Mouse (Mus musculus): Measurements from ENCODE around the gene Tacc2.

Tacc2 gene

DNA sequence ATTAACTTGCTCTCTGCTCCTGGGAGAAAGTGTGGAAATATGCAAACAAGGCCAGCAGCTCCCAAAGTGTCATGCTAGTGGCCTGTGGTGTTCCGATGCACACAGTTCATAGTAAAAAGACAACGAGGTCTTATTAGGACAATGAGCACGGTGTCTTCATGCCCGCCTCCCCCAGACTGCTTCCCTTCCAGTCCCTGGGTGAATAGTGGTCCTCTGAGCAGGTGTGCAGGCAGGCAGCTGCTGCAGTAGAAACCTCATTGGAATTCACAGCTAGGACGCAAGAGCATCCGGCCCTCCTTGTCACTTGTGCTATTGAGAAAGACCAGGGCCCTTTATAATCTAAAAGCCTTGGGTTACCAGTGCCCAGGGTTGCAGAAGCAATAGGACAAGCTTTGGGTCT is 136.1 kb downstream of the Tacc2 start:
- in situ Hi-C loops (cut with MboI, MseI) = loop anchor here (10.0 kb wide), 1 partner anchor 1189 kb away; no protein-coding TSS in a partner anchor

DNA sequence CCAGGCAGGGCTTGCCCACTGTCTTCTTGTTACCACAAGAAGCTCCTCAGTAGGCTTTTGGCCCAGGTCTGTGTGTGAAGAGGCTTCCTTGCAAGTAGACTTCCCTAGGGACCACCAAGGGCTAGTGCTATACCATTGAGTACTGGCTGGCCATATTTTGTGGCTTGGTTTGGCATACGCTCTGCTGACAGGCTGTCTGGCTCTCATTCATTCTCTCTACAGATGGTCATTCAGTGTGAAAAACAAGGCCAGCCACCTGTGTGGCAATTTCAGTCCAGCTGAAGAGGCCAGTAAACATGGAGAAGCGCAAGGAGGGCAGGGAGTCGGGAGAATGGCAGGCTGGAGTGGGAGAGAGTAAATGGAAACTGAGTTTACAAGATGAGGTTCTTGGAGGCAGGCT is 138.2 kb downstream of the Tacc2 start:
- in situ Hi-C loops (cut with MboI, MseI) = loop anchor here (10.0 kb wide), 1 partner anchor 1191 kb away; no protein-coding TSS in a partner anchor

DNA sequence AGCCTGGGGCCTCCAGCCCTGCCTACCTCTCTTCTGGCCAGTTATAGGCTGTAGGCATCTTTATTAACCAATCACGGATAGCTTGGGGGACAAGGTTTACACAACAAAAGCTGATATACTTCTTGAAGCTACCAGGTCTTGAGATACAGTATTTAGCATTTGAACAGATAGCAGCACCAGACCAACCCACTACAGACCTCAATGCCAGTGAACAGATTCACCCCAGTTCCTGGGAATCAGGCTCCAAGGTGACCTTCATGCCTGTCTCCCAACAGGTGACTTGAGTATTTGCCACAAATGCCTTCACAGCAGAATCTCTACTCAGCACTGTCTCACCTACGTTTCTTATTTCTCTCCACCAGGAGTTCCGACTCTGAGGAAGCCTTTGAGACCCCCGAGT is 139.1 kb downstream of the Tacc2 start:
- in situ Hi-C loops (cut with MboI, MseI) = loop anchor here (10.0 kb wide), 1 partner anchor 1192 kb away; no protein-coding TSS in a partner anchor

DNA sequence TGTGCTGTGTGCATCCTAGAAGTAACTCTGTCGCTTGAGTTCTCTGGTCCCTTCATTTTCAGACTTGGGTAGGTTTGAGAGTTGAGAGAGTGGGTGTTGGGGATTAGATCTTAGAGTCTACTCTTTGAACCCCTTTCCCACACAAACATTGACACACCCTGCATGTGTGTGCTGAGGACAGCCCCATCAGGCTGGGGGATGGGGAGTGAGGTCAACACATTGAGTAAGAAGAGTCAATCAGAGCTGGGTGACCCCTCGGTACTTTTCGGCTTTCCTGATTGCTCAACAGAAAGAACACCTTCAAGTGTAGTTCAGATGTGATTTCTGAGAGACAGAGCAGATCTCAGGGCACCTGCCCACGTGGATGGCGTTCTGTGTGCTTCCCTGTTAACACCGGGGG is 139.8 kb downstream of the Tacc2 start:
- in situ Hi-C loops (cut with MboI, MseI) = loop anchor here (10.0 kb wide), 1 partner anchor 1192 kb away; no protein-coding TSS in a partner anchor

DNA sequence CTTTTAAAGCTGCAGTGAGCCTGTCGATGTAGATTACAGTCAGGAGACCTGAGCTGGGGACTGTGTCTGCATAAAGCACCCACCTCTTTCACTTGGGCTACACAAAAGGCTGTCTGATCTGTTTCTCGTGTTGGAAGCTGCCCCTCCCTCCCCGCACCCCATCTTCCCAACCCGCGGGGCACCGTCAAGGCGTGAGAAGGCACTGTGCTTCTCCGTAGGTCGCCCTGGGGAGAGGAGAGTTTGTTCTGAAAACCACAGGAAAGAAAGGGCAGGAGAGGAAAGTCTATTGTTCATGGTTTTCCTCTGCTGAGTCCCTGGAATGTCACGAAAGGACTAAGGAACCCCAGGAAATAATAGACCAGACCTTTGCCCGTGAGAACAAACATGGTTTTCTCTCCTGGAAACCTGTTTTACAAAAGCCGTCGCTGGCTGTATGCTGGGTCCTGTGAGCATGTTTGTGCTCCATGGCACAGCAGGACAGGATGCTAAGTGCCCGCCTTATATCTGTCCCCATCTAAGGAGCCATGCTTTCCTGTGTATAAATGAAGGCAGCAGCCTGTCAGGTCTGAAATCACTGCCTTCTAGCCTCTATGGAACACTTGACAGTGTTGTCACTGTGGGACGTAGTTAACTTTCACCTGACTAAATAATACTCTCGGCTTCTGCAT is 142.8 kb downstream of the Tacc2 start:
- in situ Hi-C loops (cut with MboI, MseI) = loop anchor here (10.0 kb wide), 1 partner anchor 1195 kb away; no protein-coding TSS in a partner anchor

DNA sequence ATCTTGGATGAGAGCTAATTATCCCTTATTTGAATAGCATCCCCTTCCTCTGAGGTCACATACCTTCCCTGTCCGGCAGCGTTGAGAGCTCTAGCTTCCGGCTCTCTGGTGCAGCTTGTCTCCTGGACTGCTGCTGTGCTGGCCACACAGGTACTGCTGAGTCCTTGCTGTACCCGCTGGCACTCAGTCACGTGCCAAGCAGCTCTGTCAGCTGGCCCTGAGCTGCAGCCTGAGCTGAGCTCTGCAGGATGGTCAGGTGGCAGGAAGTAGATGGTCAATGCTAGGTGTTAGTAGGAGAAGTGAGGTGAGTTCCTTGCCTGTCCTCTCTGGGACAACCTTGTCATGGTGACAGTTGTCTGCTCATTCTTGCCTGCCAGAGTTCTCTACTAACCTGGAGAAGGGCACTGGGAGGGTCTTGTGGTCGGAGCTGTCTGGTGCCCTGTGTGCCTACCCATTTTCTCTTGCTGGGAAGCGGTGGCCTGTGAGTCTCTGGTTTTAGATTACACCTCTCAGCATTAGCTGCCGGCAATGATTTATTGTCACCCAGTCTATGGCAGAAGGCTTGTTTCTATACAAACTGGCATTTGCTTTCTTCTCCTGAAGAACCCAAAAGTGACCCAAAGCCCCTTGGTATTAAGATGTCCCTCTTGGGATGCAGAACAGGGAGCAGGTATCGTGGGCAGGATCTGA is 143.6 kb downstream of the Tacc2 start:
- in situ Hi-C loops (cut with MboI, MseI) = no loop called here

DNA sequence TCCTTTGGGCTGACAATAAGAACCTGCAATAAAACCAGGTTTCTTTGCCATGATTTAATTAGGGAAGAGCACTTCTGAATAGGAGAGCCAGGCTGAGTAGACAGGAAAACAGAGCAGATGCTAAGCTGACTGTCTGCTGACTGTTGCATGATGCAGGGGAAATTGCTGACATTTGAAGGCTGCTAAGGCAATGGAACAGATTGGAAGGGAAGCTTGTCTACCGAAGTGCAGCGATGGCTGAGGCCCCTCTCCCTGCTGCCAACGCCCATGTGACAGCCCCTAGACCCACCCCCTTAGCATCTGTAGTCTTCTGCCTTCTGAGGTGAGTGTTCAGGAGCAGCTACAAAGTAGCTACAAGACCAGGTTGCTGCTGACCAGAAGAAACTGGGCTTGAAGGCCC is 148.9 kb downstream of the Tacc2 start:
- in situ Hi-C loops (cut with MboI, MseI) = no loop called here

DNA sequence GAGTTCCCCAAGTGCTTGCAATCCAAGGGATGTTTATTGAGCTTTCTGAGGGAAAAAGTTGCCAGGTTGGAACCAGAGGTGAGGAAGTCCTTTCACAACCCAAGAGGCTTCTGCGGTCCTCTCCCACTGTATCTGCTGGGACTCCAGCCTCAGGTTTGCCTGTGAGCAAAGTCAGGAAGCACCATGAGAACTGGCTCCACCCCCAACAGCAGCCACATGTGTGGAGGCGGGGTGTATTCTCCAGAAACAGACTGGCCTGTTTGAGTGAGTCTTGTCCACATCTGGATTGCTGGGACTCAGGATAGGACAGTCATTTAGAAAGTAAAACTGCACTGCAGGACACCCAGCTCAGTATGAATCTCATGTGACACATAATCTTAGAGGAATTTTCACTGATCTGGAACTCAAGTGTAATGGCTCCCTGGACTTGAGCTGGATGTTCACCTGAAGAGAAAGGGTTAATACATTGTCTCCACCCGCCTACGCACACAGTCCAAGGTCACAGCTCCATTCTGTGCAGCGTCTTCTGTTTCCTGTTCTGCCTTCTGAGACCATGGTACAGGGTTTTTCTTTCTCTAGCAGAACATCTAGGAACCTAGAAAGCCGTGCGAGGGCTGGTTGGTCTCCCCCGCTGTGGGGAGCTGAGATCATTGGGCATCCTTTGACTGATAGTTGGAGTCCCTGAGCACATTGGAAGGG is 149.6 kb downstream of the Tacc2 start:
- in situ Hi-C loops (cut with MboI, MseI) = no loop called here

DNA sequence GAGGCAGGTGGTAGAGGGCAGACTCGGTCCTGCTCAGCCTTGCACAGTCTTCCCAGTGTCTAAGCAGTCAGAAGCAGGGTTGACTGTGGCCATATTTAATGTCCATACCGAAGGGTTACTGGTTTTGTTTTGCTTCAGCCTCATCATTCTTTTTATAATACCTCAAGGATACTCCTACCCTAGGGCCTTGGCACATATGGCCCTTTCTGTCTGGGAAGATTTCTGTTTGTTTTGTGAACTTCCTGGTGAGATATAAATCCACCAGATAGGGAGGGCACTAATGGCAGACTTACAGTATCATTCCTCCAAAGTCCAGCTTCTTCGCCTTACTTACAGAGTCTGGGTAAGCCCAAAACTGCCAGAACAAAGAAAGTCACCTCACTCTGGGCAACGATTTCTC is 150.3 kb downstream of the Tacc2 start:
- in situ Hi-C loops (cut with MboI, MseI) = no loop called here

DNA sequence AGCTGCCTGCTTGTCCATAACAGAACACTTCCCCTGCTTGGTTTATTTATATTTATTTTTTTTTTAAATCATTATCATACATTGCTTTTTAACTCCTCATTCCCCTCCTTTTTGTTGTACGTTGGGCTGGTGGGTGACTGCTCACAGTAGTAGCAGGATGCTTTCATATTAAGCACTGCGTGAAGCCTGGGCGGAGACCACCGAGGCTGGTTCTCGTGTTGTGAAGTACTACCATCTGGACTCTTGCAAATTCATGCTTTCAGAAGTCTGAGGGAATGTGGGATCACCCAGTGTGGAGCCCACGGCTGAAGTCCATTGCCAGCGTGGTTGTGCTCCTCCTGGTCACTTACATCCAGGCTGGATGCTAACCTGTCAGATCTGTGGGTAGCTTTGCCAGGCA is 154.6 kb downstream of the Tacc2 start:
- in situ Hi-C loops (cut with MboI, MseI) = no loop called here

DNA sequence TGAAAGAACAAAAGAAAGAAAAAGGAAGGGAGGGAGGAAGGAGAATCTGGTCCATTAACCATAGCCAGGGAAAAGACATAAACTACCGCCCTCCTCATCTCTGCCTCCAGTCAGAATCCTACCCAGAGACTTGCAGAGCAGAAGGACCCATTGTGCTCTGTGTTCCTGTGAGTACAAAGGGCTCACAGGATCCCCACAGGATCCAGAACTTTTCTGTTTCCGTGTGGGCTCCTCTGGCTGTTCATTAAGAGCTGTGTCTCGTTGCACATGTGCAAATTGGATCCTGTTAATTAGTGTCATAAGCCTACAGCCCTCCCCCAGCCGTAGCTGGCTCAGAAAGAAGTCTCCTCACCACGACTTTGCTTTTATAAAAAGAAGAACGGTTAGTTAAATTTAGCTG is 155.7 kb downstream of the Tacc2 start:
- in situ Hi-C loops (cut with MboI, MseI) = no loop called here

DNA sequence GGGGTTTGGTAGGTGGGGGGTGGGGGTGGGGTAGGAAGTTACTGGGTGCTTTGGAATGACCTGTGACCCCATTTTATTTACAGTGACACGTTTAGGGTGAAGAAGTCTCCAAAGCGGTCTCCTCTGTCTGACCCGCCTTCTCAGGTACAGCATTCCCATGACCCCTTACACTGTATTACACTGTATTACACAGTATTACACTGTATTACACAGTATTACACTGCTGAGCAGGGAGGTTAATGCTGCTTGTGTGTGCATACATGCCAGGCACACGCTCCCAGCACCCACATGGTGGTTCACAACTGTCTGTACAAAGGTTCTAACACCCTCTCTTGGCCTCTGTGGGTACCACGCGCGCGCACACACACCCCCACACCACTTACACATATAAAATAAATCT is 156.2 kb downstream of the Tacc2 start:
- in situ Hi-C loops (cut with MboI, MseI) = no loop called here

DNA sequence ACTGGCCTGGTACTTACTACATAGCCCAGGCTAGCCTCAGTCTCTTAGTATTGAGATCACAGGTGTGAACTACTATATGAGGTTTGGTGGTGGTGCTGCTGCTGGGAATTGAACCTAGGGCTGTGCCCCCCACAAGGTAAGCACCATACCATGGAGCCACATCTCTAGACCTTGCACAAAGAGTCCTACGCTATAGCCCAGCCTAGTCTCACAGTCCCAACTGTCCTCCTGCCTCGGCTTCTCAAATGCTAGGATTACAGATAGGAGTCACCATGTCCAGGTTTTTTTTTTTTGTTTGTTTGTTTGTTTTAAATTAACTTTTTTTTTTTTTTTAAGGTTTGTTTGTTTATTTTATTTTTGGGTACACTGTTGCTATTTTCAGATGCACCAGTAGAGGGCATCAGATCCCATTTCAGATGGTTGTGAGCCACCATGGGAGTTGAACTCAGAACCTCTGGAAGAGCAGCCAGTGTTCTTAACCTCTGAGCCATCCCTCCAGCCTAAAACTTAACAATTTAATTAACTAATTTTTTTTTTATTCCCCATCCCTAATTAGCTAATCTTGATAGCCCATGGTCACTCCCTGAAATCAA is 157.1 kb downstream of the Tacc2 start:
- in situ Hi-C loops (cut with MboI, MseI) = no loop called here

DNA sequence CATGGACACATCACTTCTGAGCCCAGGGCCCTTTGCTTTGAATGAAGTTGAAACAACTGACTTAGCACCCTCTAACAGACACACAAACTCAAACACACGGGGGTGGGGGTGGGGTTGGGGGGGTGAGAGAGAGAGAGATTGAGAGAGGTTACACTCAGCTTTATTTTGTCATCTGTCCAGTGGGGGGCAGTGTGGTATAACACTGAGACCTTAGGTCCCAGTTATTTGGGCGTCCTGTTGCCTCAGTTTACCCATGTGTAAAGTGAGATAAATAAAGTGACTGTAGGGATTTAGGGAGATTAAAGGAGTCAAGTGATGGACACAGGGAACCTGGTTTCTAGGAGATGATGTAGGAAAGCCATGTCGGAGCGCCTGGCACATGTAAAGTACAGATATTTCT is 163.9 kb downstream of the Tacc2 start:
- in situ Hi-C loops (cut with MboI, MseI) = no loop called here

DNA sequence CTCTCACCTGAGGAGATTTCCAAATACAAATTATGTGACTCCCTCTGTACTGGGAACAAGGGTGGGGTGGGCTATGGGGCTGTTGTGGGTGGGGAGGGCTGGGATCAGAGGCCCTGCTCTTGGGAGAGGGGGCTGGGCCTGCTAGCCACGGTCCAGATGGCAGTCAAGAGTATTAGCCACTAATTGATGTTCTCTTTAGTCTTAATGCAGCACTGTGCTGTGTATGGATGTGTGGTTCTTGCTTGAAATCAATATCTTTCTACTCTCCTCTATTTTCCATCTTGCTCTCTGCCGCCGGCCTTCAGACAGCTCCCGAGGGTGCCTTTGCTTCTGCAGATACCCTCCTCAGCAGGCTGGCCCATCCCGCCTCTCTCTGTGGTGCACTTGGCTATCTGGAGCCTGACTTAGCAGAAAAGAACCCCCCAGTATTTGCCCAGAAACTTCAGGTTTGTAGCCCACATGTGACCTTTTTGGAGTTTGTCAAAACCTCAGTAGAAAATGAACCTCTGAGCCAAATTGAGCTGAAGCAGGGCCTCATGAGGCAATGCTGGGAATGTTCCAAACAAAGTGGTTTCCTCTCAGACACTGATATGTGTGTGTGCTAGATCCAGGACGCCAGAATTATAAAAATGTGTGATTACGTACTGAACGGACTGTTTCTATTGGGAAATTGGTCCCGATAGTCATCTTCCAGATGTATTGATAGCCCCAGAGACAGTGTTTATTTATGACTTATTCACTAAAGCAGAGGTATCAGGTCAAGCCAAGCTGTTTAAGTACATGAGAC is 166.2 kb downstream of the Tacc2 start:
- in situ Hi-C loops (cut with MboI, MseI) = no loop called here

DNA sequence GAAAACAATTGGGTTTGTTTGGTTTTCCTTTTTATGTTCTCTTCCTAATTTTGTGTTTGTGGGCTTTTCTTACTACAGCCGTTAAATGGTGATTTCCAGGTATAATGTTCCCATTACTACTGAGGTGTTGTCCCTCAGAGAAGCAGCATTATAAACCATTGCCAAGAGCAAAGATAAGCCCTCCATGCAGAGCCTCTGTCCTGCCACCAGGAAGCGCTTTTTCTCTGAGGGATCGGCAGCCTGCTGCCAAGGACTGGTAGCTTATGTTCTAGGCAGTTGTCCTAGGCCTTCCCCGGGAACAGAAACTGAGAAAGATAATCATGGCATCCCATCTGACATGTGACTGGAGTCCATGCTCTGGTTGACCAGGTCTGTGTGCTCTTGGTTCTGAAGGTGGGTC is 171.9 kb downstream of the Tacc2 start:
- in situ Hi-C loops (cut with MboI, MseI) = no loop called here

DNA sequence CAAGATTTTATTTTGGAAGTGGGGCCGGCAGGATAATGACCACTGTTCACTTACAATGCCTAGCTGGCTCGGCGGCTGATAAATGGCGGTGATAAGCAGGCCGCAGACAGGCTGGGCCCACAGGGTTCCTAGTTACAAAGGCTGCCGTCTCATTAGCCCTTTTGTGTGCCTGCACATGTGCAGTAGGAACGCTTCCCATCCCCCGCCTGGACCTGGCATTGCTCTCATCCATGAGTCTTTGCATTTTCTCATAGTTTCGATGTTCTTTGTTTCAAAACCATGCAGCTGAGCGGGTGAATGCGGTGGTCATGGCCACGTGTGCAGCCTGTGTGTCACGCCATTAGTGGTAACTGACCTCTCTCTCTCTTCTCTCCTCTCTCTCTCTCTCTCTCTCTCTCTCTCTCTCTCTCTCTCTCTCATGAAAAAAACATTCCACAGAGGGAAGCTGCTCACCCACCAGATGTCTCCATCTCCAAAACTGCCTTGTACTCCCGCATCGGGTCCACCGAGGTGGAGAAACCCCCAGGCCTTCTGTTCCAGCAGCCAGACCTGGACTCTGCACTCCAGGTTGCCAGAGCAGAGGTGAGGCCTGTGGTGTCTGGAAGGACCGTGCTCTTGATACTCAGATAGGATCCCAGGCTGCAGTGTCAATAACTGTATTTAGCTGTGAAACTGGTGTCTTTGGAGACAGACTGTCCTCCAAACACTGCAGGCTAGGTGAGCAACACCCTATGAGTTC is 173.7 kb downstream of the Tacc2 start:
- in situ Hi-C loops (cut with MboI, MseI) = no loop called here

DNA sequence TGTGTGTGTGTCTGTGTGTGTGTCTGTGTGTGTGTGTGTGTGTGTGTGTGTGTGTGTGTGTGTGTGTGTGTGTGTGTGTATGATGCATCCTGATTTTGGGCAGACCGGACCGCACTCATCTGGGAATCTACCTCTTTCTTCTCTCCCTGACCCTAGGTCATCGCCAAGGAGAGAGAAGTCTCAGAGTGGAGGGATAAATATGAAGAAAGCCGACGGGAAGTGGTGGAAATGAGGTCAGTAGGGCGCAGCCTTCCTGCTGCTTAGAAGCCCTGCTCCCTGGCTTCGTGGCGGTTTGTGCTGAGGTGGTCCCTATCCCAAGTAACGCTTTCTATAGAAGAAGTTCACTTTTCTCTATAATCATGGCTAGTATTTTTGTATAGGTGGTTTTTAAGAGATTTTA is 174.4 kb downstream of the Tacc2 start:
- in situ Hi-C loops (cut with MboI, MseI) = no loop called here

DNA sequence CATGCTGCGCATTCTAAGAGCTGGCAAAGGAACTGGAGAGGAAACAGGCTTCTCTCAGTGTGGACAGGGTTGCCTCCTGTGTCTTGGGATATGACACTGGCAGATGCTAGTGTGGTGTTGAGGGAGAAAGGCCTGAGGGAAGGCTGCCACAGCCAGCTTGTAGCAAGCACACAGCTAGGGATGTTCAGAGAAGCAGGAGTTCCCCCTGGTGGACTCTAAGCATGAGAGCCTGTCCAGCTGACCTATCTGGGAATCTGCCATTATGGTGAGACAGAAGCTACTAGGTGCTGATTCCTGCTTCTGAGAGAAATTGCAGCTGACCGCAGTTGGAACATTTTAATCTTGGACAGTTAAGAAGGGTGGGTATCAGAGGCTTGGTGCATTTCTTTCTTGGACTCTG is 177.6 kb downstream of the Tacc2 start:
- in situ Hi-C loops (cut with MboI, MseI) = no loop called here

DNA sequence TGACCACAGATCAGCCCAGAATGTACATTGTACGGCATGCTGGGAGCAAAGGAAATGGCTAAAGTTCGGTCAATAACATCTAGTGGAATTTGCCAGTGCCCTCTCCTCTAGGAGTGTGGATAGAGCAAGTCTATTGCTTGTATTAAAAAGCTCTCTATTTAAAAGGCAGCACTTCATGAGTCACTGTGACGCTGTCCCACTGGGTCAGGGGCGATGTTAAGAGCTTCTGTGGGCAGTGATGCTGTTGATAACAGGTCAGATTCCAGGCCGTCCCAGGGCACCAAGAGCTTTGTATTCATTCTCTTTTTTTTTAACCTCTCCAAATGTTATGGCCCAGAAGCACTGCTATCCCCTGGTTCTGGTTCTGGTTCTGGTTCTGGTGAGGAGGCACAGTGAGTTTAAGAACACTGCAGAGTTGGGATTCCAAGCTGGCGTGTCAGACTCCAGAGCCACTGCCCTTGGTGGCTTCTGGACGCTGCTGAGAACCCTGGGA is 179.2 kb downstream of the Tacc2 start:
- in situ Hi-C loops (cut with MboI, MseI) = no loop called here

Data from regulatory T cell (primary cell).